Mouse (Mus musculus): ENCODE measurements around the gene Zfp382.

The Zfp382 gene

DNA sequence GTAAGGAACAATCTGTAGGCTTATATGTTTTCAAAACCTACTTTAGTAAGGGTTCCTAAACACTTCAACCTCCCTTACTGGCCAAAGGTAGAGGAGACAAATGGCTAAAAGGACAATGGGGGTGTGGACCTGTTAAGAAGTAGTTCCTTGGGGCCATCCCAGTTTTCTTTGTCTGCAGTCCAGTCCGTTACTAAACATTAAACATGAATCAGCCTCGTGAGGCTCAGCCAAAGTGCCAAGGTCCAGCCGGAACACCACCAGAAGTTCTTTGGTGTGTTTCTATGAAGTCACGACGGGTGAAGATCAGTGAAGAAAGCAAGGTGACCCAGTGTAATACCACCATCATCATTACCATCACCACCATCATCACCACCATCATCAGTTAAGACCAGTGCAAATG is 25.3 kb downstream of the Zfp382 start:
- WGBS: 94% methylated on average over 5 of the region's 5 CpGs

GRCm38 (mm10) chr7:30154040-30154439 is 32.3 kb downstream of the Zfp382 start:
- 86% methylated on average over 1 of the region's 1 CpGs for WGBS

GRCm38 (mm10) chr7:30155507-30155906 is 33.8 kb downstream of the Zfp382 start:
- 66% methylated on average over 3 of the region's 3 CpGs for WGBS

DNA sequence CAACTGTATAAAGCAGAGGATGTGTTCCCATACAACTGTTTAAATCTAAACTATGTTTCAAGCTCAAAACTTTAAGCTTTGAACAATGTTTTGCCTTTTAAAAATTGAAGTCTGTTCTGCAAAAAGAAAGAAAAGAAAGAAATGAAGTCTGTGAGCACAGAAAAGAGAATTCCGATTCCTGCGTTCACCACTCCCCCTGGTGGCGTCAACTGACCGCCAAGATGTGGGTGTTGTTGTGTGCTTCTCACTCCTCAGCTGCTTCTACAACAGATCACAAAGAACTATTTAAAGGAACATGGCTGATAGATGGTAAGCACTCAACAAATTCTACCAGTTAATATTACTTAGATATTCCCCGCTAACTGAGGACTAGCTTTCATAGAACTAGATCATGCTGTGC is 41.4 kb downstream of the Zfp382 start:
- 64% methylated on average over 5 of the region's 5 CpGs for WGBS

DNA sequence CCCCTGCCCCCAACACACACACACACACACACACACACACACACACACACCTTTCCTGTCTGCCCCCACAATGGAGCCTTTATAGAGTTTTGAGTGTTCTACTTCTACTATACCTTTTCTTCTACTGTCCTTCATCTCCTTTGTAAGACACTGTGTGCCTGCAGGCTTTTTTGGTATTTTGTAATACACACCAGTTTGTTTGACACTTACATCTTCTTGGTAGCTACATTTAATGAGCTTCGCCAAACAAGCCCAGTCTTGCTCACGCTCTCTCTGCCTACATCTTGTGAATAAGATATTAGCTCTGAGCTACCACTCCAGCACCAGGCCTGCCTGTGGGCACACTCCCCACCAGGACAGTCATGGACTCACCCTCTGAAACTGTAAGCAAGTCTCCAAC is 43.0 kb downstream of the Zfp382 start:
- 69% methylated on average over 2 of the region's 2 CpGs for WGBS

DNA sequence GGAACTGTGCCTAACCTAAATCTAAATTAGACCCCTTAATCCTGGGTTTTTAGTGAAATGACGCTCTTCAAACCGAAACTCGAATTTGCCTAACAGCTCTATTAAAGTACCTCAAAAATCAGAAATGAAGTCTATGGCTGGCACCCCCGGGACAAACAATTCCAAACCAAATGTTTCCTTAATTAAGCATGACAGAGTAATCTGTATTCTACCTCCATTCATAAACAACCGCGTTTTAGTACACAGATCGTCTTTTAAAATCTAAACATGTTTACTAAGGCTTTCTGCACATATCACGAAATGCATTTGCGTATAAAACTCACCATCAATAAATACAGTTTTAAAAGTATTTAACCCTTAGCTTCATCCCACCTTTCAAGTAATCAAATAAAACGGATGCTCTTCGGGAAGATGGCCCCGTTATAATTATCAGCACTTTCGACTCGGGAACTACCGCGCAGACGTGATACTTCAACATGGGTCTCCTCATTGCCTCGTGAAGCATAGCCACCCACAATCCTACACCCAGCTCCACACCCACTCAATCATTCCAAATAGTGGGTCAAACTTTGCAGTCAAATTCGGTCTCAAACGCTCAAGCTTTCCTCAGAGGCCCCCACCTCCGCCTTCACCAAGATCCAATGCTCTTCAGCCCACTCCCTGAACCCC is 47.3 kb downstream of the Zfp382 start:
- under 1% methylated on average over 21 of the region's 21 CpGs for WGBS

DNA sequence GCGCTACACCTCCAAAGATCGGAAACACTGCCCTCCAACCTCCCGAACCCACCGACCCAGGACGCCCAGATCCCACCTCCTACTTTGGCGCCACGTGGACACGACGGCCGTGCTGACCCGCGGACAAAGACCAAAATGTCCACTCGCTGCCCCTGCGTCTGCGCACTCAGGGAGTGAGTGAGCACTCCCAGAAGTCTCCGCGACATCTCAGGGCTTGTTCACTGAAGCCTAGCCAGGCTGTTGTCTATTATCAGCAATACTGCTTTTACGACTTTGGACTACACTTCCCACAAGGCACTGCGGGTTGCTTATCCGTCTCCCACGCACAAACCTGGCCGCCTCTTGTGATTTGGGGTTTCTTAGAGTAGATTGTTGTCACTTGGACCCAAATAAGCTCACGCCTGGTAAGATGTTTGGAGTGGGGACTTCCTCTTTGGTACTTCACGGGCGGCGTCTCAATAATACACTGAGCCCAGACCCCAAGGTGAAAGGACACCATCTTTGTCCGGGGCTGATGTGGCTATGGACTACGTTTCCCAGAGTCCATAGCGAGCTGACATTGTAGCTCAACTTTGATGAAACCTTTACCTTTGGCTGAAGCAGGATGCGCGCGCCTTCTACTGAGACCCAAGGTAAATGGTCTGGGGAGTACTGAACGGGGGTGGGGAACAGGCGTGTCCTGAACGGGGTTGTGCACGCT is 48.0 kb downstream of the Zfp382 start, which contains the start of gene Zfp146:
TSS of gene Zfp146 (minus strand) at position 168 of the 700 bp plus-strand sequence.
- under 1% methylated on average over 36 of the region's 36 CpGs for WGBS

DNA sequence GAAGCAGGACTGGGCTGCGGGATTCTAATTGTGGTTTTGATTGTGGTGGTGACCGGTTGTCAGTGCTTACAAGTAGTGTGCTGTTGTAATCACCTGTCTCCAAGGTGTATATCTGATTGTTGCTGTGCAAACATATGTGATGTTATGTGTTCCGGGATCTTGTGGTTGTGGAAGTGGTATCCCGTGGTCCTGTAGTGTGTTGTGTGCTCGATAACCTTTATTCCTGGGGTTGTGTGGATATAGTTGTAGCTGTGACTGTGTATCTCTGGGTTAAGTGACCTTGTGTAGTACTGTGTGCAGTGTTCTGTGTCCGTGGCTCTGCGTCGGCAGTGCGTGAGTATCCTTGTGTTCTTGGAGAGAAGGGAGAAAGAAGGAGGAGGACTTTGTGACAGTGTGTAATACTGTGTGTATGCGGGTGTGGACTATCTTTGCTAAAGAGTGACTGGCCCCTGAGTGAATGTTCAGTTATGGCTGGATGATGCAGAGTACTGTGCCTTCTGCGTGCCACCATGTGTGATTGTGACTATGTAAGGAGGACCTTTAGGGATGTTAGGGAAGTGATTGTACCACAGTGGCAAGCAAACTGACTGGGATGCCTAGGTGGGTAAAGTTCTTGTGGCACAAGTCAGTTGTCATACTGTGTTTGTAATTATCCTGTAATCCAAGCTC is 48.7 kb downstream of the Zfp382 start:
- 8% methylated on average over 11 of the region's 11 CpGs for WGBS

- 76% methylated on average over 12 of the region's 12 CpGs for WGBS
These were observed 54.7 kb downstream of the Zfp382 start for GRCm38 (mm10) chr7:30176474-30176873.

- WGBS: 90% methylated on average over 11 of the region's 11 CpGs
These were observed 56.5 kb downstream of the Zfp382 start for GRCm38 (mm10) chr7:30178256-30178655.

DNA sequence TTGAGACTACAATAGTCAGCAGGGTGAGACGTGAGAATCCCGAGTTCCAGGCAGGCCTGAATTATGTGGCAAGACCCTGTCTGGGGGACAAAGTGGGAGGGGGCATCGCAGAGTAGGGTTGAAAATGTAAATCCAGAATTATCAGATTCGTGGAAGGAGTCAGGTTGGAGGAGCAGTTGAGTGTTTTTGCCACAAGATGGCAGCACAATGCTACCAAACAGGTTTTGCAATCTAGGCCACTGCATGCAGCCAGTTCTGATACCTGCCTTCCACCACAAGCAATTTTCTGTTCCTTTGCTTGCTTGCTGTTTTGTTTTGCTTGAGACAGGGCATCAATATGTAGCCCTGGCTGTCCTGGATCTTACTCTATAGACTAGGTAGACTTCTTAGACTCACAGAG is 59.6 kb downstream of the Zfp382 start:
- 4% methylated on average over 4 of the region's 4 CpGs for WGBS

- 73% methylated on average over 10 of the region's 10 CpGs for WGBS
These were observed 60.2 kb downstream of the Zfp382 start for GRCm38 (mm10) chr7:30181929-30182328.

DNA sequence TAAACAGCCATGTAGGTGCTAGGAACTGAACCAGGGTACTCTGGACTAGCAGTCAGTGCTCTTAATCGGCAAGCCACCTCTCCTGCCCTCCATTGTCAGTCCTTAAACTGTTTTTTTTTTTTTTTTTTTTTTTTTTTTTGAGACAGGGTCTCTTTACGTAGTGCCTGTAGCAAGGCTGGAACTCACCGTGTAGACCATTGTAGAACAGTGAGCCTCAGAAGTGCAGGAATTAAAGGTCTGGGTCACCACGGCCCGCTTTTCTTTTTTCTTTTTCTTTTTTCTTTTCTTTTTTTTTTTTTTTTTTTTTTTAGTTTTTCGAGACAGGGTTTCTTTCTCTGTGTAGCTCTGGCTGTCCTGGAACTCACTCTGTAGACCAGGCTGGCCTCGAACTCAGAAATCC is 61.4 kb downstream of the Zfp382 start:
- 73% methylated on average over 7 of the region's 7 CpGs for WGBS

GRCm38 (mm10) chr7:30183879-30184289 is 62.1 kb downstream of the Zfp382 start, which contains the start of gene Cox7a1:
TSS of gene Cox7a1 (plus strand) at chr7:30184144.
- WGBS: 9% methylated on average over 11 of the region's 11 CpGs
